Mouse (Mus musculus) heart, embryonic 14.5 days (tissue): ENCODE data around the gene Sgcd. TPM values are rescaled to one million over a fixed set of nuclear protein-coding genes. Genes with fewer than 3 reads are reported as not detected.

ENCODE experiments used
- ATAC-seq: fragments of 200-750 bp; cut with Nextera tagmentation; 2 replicates; pipeline ENCODE4 v1.8.0; 2017; ENCODE audit warnings: low read depth, moderate TSS enrichment; ENCODE audit not compliant: insufficient number of reproducible peaks, insufficient read depth, low FRiP score
- H3K27ac ChIP-seq, 2 experiments: fragments of 200-500 bp in 1 of 2; fragments of 300-500 bp in 1 of 2; sonication (generic) in 1 of 2; replicated peaks in 1 of 2; 2 replicates each; pipeline ENCODE4 v1.5.1; 2012 to 2014; ENCODE audit warnings: low read depth in 2 of 2, low read length in 2 of 2, control low read depth in 1 of 2, mild to moderate bottlenecking in 1 of 2, mixed read lengths in 1 of 2; ENCODE audit not compliant: control insufficient read depth in 1 of 2, insufficient read depth in 1 of 2
- H3K27me3 ChIP-seq: fragments of 300-500 bp; sonication (generic); 2 replicates; pipeline ENCODE4 v1.6.1; 2014; ENCODE audit warnings: mild to moderate bottlenecking, low read length, control low read depth; ENCODE audit not compliant: control insufficient read depth, insufficient read depth
- H3K36me3 ChIP-seq: fragments of 300-500 bp; sonication (generic); 2 replicates; pipeline ENCODE4 v1.6.1; 2014; ENCODE audit warnings: mild to moderate bottlenecking, control low read depth, low read length, mixed read lengths; ENCODE audit not compliant: control insufficient read depth, insufficient read depth
- H3K4me1 ChIP-seq, 2 experiments: fragments of 200-500 bp in 1 of 2; fragments of 300-500 bp in 1 of 2; sonication (generic) in 1 of 2; 2 replicates each; pipeline ENCODE4 v1.6.1; 2012 to 2014; ENCODE audit warnings: low read length in 2 of 2, control low read depth in 1 of 2, mixed read lengths in 1 of 2; ENCODE audit not compliant: control insufficient read depth in 2 of 2, insufficient read depth in 2 of 2
- H3K4me2 ChIP-seq: fragments of 300-500 bp; sonication (generic); 2 replicates; pipeline ENCODE4 v1.6.1; 2014; ENCODE audit warnings: mild to moderate bottlenecking, low read length
- H3K4me3 ChIP-seq, 2 experiments: fragments of 200-500 bp in 1 of 2; fragments of 300-500 bp in 1 of 2; sonication (generic) in 1 of 2; 2 replicates each; pipeline ENCODE4 v1.5.1; 2012 to 2014; ENCODE audit warnings: low read length in 2 of 2, mild to moderate bottlenecking in 2 of 2, control low read depth in 1 of 2, low read depth in 1 of 2, moderate library complexity in 1 of 2; ENCODE audit not compliant: control insufficient read depth in 1 of 2, insufficient read depth in 1 of 2
- H3K9ac ChIP-seq: fragments of 300-500 bp; sonication (generic); 2 replicates; pipeline ENCODE4 v1.6.1; 2014; ENCODE audit warnings: mild to moderate bottlenecking, low read length
- H3K9me3 ChIP-seq: fragments of 300-500 bp; sonication (generic); 2 replicates; pipeline ENCODE4 v1.6.1; 2016; ENCODE audit warnings: low read length, control low read depth; ENCODE audit not compliant: control insufficient read depth
- WGBS: fragments of 180-500 bp; shearing (Covaris S2); extraction: QIAGEN DNeasy Blood & Tissue Kit; methylation state at CpG from one replicate; pipeline ENCODE4 v1.1.7; 2014; 5-methylcytosine and 5-hydroxymethylcytosine counted together
- polyA plus RNA-seq: library from polyadenylated mRNA; unstranded; fragments of >200 nt; fragmentation: Nextera tagmentation; extraction: Ambion mirVana; gene quantifications from 2 replicates; pipeline ENCODE4 v1.2.1, GENCODE M21; 2014

Gene Sgcd
- polyA plus RNA-seq, 1 experiment from 2014 or later, result 8.9 TPM

DNA sequence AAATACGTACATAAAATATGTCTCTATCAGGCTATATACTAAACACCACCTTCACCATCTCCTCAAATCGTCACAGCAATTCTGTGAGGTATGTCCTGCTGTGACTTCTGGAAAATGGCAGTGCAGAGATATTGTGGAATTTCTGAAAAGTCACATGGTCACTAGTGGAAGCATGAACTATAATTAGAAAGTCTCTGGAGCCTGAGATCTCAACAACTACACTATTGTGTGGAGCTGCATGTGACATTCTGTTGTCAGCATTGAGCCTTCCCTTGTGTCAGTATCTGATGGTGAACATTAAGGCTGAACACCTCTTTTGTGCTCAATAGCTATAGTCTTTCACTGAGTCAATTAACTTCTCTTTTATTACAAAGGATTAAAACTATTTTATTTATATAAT, 637.2 kb downstream of the Sgcd start:
- no peak overlapping the region for H3K4me3 ChIP-seq
- peak overlapping the region; percentile 14; the same call in 1 of the 2 replicates for H3K4me2 ChIP-seq
- peaks cover 2 to 12% of the 10 kb centered on the region in 2 experiments for H3K4me1 ChIP-seq
- 0 out of 2 replicates have a peak, but pooled peaks cover 6% of the 10 kb centered on the region for H3K36me3 ChIP-seq
- peak overlapping the region; percentile 5 to 20; a peak in 1 of 4 replicates for H3K27ac ChIP-seq
- H3K27me3 ChIP-seq, result no peaks in the 10 kb centered on the region
- WGBS, result 48% methylated on average over 2 of the region's 2 CpGs
- peak; percentile 39; the same call in 1 of the 2 replicates for ATAC-seq
- no peaks in the 10 kb centered on the region for H3K9me3 ChIP-seq
- H3K9ac ChIP-seq, result no peak overlapping the region

DNA sequence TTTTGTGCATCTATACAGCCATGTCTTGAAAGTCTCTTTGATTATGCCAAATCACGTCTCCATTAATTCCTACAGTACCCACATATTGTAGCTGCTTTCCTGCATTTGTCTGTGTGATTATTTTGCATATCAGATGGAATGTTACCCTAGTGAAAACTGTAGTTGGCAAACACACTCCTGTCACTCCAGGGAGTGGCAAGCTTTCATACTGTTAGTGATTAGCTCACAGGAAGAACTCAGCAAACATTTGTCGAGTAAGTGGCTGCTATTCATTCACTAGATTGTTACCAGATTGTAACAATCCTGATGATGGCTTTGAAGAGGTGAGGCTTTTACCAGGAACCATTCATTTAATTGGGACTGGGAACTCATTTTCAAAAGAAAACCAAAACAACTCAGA, 645.3 kb downstream of the Sgcd start:
- H3K4me3 ChIP-seq, result no peak overlapping the region
- no peaks in the 10 kb centered on the region for H3K9me3 ChIP-seq
- H3K4me2 ChIP-seq, result no peak overlapping the region
- H3K27ac ChIP-seq, result no peak overlapping the region
- 27% methylated on average over 2 of the region's 2 CpGs for WGBS
- no peaks in the 10 kb centered on the region for H3K27me3 ChIP-seq
- ATAC-seq, result no peak
- no peak overlapping the region for H3K9ac ChIP-seq
- H3K4me1 ChIP-seq, result peaks cover 4 to 20% of the 10 kb centered on the region in 2 experiments
- H3K36me3 ChIP-seq, result no peaks in the 10 kb centered on the region

DNA sequence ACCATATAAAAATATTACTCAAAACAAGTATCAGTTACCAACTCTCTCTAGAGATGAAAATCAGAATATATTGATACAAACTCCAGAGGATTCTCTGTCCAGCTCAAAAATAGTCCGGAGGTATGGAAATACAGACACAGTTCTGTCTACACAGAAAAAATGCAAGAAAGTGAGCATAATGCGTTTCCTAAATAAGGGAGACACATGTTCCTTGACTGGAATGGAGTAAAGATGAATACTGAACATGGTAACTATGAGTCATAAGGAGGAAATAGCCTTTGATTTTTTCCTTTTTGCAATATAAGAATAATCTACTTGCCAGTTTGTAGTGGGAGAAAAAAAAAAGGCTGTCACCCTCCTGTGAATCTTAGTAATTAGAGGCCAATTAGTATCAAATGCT, 655.1 kb downstream of the Sgcd start:
- peaks cover 0 to 7% of the 10 kb centered on the region in 2 experiments; a peak in 2 of 4 replicates for H3K4me1 ChIP-seq
- no peaks in the 10 kb centered on the region for H3K27me3 ChIP-seq
- WGBS, result 83% methylated on average over 2 of the region's 2 CpGs
- no peaks in the 10 kb centered on the region for H3K9me3 ChIP-seq
- no peak overlapping the region for H3K4me2 ChIP-seq
- no peak overlapping the region for H3K4me3 ChIP-seq
- H3K27ac ChIP-seq, result no peak overlapping the region
- no peaks in the 10 kb centered on the region for H3K36me3 ChIP-seq
- H3K9ac ChIP-seq, result no peak overlapping the region
- no peak for ATAC-seq

DNA sequence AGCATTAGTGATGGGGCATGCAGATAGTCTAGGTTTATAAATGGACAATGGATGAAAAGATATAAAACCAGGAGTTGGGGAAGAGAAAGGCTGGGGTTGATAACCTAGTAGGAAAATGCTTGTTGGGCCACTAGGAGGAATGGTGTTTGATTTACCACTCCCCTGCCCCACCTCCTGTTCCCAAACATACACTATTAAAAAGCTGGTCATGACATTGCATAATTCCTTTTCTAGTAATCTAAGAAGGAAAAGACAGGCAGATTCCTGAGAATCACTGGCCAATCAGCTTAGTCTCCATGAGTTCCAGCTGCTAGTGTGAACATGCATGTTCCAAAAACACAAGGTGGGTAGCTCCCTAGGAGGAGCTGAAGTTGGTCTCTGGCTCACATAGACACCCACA, 683.2 kb downstream of the Sgcd start:
- Histone ChIP-seq H3K9me3 (no peaks in the 10 kb centered on the region), H3K36me3 (no peaks in the 10 kb centered on the region), H3K27ac (peak overlapping the region in 1 of 2 experiments; percentile 53; a peak in 2 of 4 replicates), H3K9ac (no peak overlapping the region), H3K4me2 (no peak overlapping the region), H3K4me3 (no peak overlapping the region), H3K4me1 (no peaks in the 10 kb centered on the region), H3K27me3 (no peaks in the 10 kb centered on the region)
- no peak for ATAC-seq

DNA sequence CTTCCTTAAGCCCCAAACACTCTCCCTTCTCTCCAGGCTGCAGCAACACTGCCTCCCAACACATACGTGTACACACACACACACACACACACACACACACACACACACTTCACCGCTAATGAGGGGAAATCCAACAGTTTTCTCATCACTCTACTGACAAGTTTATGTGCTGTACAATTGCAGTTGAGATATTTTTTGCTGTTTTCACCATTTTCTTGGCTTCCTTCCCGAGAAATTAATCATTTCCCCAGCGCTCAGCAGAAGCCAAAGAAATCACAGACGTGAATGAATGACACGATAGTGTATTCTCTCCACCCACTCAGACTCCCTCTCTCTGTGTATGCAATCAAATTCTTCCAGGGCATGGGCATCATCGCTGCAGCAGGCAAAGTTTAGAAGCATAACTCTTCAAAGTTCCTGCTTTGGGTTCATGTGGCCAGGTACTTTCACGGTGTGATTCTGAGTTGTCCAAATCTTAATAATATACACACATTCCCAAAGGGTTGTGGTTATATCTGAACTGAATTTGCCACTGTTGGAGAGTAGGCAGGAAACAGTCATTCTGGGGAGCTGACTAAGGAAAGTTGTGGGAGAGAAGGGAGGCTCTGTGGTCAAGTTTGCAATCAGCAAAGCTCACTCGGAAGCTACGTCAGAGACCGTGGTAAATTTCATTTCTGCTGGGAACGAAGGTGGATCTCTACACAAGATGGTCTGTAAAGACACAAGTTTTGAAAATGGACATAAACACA, 683.9 kb downstream of the Sgcd start:
- Histone ChIP-seq H3K27me3 (no peaks in the 10 kb centered on the region), H3K4me2 (no peak overlapping the region), H3K4me3 (no peak overlapping the region), H3K9ac (no peak overlapping the region), H3K4me1 (no peaks in the 10 kb centered on the region), H3K27ac (peak overlapping the region in 1 of 2 experiments; percentile 53; a peak in 2 of 4 replicates), H3K9me3 (no peaks in the 10 kb centered on the region), H3K36me3 (no peaks in the 10 kb centered on the region)
- no peak for ATAC-seq
- WGBS, result 71% methylated on average over 12 of the region's 12 CpGs

DNA sequence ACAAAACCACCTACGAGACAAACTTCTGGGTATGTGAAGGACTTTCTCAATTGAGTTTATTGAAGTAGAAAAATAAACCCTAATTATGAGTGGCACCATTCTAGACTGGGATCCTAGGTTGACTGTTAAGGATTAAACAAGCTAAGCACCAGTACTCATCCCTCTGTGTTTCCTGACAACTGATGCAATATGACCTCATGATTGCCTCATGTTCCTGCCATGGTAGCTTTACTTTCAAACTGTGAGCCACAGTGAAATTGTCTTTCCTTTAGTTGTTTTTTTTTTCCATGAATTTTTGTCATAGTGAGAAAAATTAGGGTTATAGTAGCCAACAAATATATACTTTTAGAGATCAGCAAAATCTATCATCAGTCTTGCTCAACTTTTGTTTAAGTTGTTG, 689.0 kb downstream of the Sgcd start:
- H3K4me1 ChIP-seq, result no peaks in the 10 kb centered on the region
- H3K4me2 ChIP-seq, result no peak overlapping the region
- H3K36me3 ChIP-seq, result no peaks in the 10 kb centered on the region
- no peaks in the 10 kb centered on the region for H3K27me3 ChIP-seq
- ATAC-seq, result no peak
- 84% methylated on average over 1 of the region's 1 CpGs for WGBS
- H3K9ac ChIP-seq, result no peak overlapping the region
- H3K27ac ChIP-seq, result no peak overlapping the region
- no peaks in the 10 kb centered on the region for H3K9me3 ChIP-seq
- no peak overlapping the region for H3K4me3 ChIP-seq

DNA sequence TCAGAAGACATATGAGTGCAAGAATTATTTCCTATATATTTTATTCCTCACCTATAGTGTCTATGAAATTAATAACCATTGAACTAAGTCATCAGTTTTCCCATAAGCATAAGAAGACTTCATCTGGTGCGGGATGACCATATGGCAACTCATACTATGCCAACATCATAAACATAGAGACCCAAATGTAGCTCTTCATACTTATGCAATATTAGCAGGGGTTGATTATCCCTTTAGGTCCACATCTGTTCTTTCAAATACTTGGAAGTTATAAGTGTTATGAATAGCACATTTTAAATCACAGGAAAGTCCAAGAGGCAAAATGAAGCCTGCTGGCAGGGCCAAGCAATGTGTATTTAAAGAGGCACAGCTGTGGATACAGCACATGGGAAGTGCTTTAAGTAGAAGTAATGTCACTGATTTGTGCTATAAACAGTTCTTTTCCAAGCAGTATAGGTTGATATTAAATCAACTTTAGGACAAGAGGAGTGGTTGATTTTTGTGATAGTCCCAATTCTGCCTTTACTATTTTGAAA, 690.9 kb downstream of the Sgcd start:
- Histone ChIP-seq H3K4me3 (no peak overlapping the region), H3K4me1 (peaks cover 0 to 1% of the 10 kb centered on the region in 2 experiments; a peak in 1 of 4 replicates), H3K36me3 (no peaks in the 10 kb centered on the region), H3K27me3 (no peaks in the 10 kb centered on the region), H3K27ac (no peak overlapping the region), H3K4me2 (no peak overlapping the region), H3K9ac (no peak overlapping the region), H3K9me3 (no peaks in the 10 kb centered on the region)
- WGBS, result 91% methylated on average over 1 of the region's 1 CpGs
- ATAC-seq, result no peak
